Mouse (Mus musculus): ENCODE data around the gene Rab11b.

Gene Rab11b

DNA sequence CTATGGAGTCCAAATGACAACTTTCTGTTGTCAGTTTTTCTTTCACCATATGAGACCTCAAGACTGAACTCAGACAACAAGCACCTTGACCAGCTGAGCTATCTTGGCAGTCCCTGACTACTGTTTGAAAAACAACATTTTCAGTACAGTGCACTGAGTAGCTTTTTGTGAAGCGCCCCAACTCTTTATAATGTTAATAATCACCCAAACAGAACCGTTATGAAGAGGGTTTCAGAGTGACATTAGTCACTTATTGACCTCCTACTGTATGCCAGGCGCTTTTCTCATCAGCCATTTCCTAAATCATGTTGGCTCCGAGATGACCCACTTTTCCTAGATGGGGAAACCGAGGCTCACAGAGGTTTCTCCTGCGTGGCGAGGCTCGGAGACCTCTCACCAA lies 42.3 kb downstream of the Rab11b start:
- in situ Hi-C loops (cut with MboI, MseI): no loop called here

DNA sequence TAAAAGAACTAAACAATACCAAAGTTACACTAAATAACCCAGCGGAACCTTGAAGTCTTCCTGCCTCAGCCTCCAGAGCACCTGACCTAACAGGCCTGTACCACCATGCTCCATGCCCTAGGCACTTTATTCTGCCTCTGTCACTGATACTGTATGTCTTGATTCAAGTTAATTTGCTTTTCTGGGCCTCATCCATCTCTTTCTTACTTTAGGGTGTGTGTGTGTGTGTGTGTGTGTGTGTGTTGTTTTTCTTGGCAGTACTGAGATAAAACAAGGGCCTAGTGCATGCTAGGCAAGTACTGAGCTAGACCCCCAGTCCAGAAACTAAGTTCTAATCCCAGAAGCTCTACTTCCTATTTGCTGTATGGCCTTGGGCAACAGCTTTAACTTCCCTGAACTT lies 43.1 kb downstream of the Rab11b start:
- in situ Hi-C loops (cut with MboI, MseI): no loop called here

- in situ Hi-C loops (cut with MboI, MseI): no loop called here
Observed at GRCm38 (mm10) chr17:33714779-33715178, 45.6 kb downstream of the Rab11b start.

DNA sequence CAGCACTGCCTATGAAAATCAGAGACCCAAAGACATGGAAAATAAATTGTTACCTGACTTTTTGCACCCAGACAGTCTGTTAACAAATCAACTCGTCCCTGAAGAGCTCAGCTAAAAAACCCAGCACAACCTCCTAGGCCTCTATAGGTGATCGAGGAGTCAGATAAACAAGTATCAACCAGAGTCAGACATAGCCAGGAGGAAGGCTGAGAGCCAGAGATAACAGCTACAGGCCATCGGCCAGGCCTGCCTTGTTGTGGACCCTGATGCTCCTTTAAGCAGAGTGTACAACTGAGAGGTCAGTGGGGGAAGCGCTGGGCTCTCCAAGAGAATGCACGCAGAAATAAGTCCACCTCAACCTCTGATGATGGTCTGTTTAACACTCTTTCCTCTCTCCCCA lies 47.1 kb downstream of the Rab11b start:
- in situ Hi-C loops (cut with MboI, MseI): no loop called here

DNA sequence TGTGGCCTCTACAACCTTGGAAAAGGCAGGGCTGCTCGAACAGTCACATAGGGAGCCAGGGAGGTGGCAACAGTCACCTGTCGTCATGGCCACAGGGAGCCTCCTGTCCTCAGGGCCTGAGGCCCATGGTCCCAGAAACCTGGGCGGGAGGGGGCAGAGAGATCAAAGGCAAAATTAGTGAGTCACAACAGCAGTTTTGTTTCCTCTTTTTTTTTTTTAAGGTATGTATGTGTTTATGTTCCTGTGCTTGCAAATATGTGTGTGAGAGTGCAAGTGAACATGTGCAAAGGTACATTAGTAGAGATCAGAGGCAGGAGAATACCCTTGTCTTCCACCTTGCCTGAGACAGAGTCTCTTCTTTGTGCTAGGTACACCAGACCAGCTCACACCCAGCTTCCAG lies 50.5 kb downstream of the Rab11b start:
- in situ Hi-C loops (cut with MboI, MseI): no loop called here

GRCm38 (mm10) chr17:33703091-33703490 lies 57.2 kb downstream of the Rab11b start:
- in situ Hi-C loops (cut with MboI, MseI): no loop called here

GRCm38 (mm10) chr17:33702178-33702577 lies 58.2 kb downstream of the Rab11b start:
- in situ Hi-C loops (cut with MboI, MseI): no loop called here

DNA sequence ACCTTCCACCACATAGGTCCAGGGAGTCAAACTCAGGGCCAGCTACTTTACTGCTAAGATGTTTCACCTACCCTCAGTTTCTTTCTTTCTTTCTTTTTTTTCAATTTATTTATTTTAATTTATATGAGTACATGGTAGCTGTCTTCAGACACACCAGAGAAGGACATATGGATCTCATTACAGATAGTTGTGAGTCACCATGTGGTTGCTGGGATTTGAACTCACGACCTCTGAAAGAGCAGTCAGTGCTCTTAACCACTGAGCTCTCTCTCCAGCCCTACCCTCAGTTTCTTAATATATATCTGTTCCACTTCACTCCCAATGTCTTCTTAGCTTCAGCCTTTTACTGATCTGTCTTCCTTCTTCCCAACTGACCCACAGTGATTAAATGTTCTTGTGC lies 64.9 kb downstream of the Rab11b start:
- in situ Hi-C loops (cut with MboI, MseI): no loop called here
